Mouse (Mus musculus) E14TG2a.4 (cell line): ENCODE results near the gene Artn.

Experiments used
- CTCF ChIP-seq: conservative IDR thresholded peaks from 2 replicates; pipeline ENCODE4 v1.5.1; 2014; ENCODE audit warnings: low read length
- NANOG ChIP-seq: IDR thresholded peaks from 2 replicates; pipeline ENCODE4 v1.6.1; 2014; ENCODE audit warnings: borderline replicate concordance, low read length, mixed read lengths
- POU5F1 ChIP-seq: IDR thresholded peaks from 2 replicates; pipeline ENCODE4 v1.6.1; 2014; ENCODE audit warnings: low read length, borderline replicate concordance

DNA sequence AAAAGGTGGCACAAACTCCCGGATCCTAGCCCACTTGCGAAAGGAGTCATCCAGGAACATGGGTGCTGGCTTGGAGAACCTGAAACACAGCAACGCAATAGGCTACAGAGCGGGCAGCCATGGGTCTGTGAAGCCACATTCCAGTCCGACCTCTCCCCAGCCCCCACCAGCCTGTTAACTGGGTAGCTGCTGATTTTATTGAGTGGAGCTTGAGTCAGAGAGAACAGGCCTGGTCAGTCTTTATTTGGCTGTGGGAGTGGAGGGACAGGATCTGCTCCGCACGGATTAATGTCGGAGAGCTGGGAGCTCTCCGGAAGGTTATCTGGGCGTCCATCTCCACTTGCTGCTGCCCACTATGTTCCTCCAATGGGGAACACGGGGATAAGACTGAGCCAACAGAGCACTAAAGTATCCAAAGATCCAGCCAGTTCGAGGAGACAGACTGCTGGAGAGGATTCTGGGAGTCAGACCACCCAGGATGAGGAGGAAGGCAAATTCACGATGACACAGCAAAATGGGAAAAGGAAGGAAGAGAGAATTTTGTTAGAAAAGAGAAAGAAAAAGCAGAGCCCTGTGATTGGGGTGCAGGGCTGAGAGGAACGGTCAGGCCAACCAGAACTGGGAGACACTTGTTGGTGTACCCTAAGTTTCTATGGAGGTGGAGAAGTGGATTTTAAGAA is 34.9 kb upstream of the Artn start:
- TF ChIP-seq CTCF (no peak), POU5F1 (no peak), NANOG (no peak)
